Mouse (Mus musculus) stomach, embryonic 16.5 days (tissue): ENCODE data around the gene Slc16a5. TPM values are rescaled to one million over a fixed set of nuclear protein-coding genes. Genes with fewer than 3 reads are reported as not detected.

Experiments used
- ATAC-seq: fragments of 200-750 bp; cut with Nextera tagmentation; 2 replicates; pipeline ENCODE4 v1.8.0; 2017; ENCODE audit warnings: moderate number of reproducible peaks, moderate TSS enrichment; ENCODE audit not compliant: insufficient read depth, low FRiP score
- H3K27ac ChIP-seq: fragments of 300-500 bp; sonication (generic); 2 replicates; pipeline ENCODE4 v1.5.1; 2014; ENCODE audit warnings: low read length
- H3K27me3 ChIP-seq: fragments of 300-500 bp; sonication (generic); 2 replicates; pipeline ENCODE4 v1.6.1; 2014; ENCODE audit warnings: low read length, control low read depth, mixed read lengths; ENCODE audit not compliant: control insufficient read depth, insufficient read depth
- H3K36me3 ChIP-seq: fragments of 300-500 bp; sonication (generic); 2 replicates; pipeline ENCODE4 v1.6.1; 2014; ENCODE audit warnings: low read length; ENCODE audit not compliant: control insufficient read depth, insufficient read depth
- H3K4me1 ChIP-seq: fragments of 300-500 bp; sonication (generic); 2 replicates; pipeline ENCODE4 v1.6.1; 2014; ENCODE audit warnings: low read length, control low read depth, mixed read lengths; ENCODE audit not compliant: control insufficient read depth, insufficient read depth
- H3K4me2 ChIP-seq: fragments of 300-500 bp; sonication (generic); 2 replicates; pipeline ENCODE4 v1.6.1; 2014; ENCODE audit warnings: low read depth, low read length, mixed read lengths
- H3K4me3 ChIP-seq: fragments of 300-500 bp; sonication (generic); replicated peaks from 2 replicates; pipeline ENCODE4 v1.5.1; 2014; ENCODE audit warnings: mild to moderate bottlenecking, low read length
- H3K9ac ChIP-seq: fragments of 300-500 bp; sonication (generic); 2 replicates; pipeline ENCODE4 v1.6.1; 2014; ENCODE audit warnings: low read length
- H3K9me3 ChIP-seq: fragments of 300-500 bp; sonication (generic); replicated peaks from 2 replicates; pipeline ENCODE4 v1.6.1; 2016; ENCODE audit warnings: low read length, control low read depth; ENCODE audit not compliant: control insufficient read depth
- WGBS: fragments of 180-500 bp; shearing (Covaris S2); extraction: QIAGEN DNeasy Blood & Tissue Kit; methylation state at CpG from one replicate; pipeline ENCODE4 v1.1.7; 2014; 5-methylcytosine and 5-hydroxymethylcytosine counted together
- polyA plus RNA-seq: library from polyadenylated mRNA; unstranded; fragments of >200 nt; fragmentation: Nextera tagmentation; extraction: Ambion mirVana; gene quantifications from 2 replicates; pipeline ENCODE4 v1.2.1, GENCODE M21; 2015

Slc16a5 gene
- polyA plus RNA-seq, 1 experiment from 2014 or later = 3.7 TPM

DNA sequence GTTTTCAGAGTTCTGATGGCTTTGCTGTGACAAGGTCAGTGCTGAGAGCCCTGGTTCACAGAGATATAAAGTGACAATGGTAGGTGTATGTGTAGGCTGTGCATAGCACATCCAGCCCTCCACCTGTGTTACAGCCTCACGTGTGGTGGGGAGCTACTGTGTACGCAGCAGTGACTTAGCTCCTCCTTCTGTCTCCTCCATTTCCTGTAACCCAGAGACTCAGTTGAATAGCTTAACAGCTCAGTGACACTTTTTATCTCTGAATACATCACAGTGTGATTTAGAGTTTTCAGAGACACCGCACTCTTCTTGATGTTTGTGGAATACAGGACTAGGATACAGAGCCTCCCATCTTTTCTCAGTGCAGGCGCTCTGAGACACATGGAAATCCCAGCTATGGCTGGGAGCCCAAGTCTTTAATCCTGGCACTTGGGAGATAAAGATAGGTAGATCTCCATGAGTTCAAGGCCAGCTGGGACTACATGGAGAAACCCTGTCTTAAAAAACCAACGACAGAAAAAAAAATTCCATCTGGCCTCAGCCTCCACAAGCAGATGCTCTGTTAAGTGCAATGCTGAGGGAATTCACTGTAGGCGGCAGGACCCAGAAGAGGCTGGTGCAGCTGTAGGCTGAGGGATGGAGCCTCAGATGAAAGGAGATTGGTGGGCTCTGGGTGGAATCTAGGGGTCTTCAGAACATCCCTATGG, 19.4 kb downstream of the Slc16a5 start:
- no peak overlapping the region for H3K4me3 ChIP-seq
- no peak overlapping the region for H3K27ac ChIP-seq
- no peaks in the 10 kb centered on the region for H3K27me3 ChIP-seq
- H3K4me1 ChIP-seq = 0 out of 2 replicates have a peak, but pooled peaks cover 4% of the 10 kb centered on the region
- H3K4me2 ChIP-seq = no peak overlapping the region
- no peaks in the 10 kb centered on the region for H3K9me3 ChIP-seq
- ATAC-seq = no peak
- no peaks in the 10 kb centered on the region for H3K36me3 ChIP-seq
- 81% methylated on average over 6 of the region's 6 CpGs for WGBS
- H3K9ac ChIP-seq = no peak overlapping the region

DNA sequence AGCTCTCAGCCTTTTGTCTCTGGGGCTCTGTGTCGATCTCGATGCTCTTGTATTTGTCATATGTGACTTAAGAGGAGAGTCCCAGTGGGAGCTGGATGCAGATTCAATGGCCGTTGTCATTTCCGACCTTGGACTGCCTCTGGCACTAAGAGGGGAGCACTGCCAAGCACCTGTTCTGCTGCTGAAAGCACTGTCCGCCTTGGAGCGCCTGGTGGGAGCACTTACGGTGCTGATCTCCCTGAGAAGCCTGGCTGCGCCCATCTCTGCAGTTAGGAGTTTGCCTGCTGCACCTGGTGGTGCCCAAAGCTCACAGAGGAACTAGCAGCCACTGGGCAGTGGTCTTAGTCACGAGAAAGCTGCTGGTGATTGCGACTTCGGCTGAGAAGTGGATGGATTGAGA, 21.0 kb downstream of the Slc16a5 start:
- Histone ChIP-seq H3K27me3 (no peaks in the 10 kb centered on the region), H3K9ac (0 out of 2 replicates have a peak overlapping the region, but pooled peaks have one; percentile 16), H3K9me3 (no peaks in the 10 kb centered on the region), H3K4me1 (no peaks in the 10 kb centered on the region), H3K36me3 (no peaks in the 10 kb centered on the region), H3K27ac (no peak overlapping the region), H3K4me2 (no peak overlapping the region), H3K4me3 (no peak overlapping the region)
- no peak for ATAC-seq
- 75% methylated on average over 11 of the region's 11 CpGs for WGBS

DNA sequence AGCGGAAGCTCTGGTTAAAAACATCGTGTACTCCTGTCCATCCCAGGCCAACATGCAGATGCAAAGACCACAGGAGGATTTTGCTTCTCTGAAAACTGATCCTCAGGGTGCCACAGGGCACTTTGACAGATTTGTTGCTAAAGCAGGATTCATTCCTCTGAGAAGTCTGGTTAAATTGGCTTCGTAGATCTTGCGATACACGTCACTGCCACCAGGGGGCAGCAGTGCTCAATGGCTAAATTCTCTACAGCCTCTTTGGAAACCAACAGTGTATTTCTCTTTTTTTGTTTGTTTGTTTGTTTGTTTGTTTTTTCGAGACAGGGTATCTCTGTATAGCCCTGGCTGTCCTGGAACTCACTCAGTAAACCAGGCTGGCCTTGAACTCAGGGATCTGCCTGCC, 21.5 kb downstream of the Slc16a5 start:
- 19% methylated on average over 6 of the region's 6 CpGs for WGBS
- Histone ChIP-seq H3K36me3 (no peaks in the 10 kb centered on the region), H3K4me3 (no peak overlapping the region), H3K4me2 (no peak overlapping the region), H3K27me3 (no peaks in the 10 kb centered on the region), H3K27ac (no peak overlapping the region), H3K9me3 (no peaks in the 10 kb centered on the region), H3K9ac (0 out of 2 replicates have a peak overlapping the region, but pooled peaks have one; percentile 16), H3K4me1 (no peaks in the 10 kb centered on the region)
- no peak for ATAC-seq

DNA sequence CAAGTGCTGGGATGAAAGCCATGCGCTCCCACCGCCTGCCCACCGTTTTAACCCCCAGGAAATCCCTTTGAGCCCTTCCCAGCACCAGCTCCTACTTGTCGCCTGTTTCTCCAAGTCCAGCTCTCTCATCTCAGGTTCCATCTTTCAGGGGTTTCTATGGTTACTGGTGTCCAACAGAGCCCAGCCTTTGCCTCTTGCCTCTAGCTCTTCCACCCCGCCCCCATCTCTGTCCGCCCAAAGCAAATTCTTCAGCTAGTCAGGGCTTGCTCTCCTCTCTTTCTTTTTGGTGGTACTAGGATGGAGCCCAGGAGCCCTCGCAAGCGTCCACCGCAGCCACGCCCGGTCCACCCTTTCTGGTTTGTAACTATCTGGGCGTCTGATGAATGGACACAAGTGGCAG, 22.9 kb downstream of the Slc16a5 start:
- ATAC-seq = no peak
- H3K9ac ChIP-seq = no peak overlapping the region
- no peak overlapping the region for H3K4me3 ChIP-seq
- H3K4me2 ChIP-seq = no peak overlapping the region
- H3K27ac ChIP-seq = no peak overlapping the region; the same call in 1 of the 2 replicates
- 64% methylated on average over 12 of the region's 12 CpGs for WGBS
- no peaks in the 10 kb centered on the region for H3K27me3 ChIP-seq
- no peaks in the 10 kb centered on the region for H3K4me1 ChIP-seq
- no peaks in the 10 kb centered on the region for H3K36me3 ChIP-seq
- H3K9me3 ChIP-seq = no peaks in the 10 kb centered on the region

- 87% methylated on average over 19 of the region's 19 CpGs for WGBS
- Histone ChIP-seq H3K4me2 (no peak overlapping the region), H3K36me3 (no peaks in the 10 kb centered on the region), H3K27ac (no peak overlapping the region), H3K4me1 (peaks cover 18% of the 10 kb centered on the region), H3K9ac (no peak overlapping the region), H3K27me3 (no peaks in the 10 kb centered on the region), H3K4me3 (no peak overlapping the region), H3K9me3 (no peaks in the 10 kb centered on the region)
- no peak for ATAC-seq
These were observed 26.4 kb downstream of the Slc16a5 start for GRCm38 (mm10) chr11:115488551-115489104.

GRCm38 (mm10) chr11:115490441-115491355, 28.4 kb downstream of the Slc16a5 start:
- Histone ChIP-seq H3K27me3 (no peaks in the 10 kb centered on the region), H3K4me3 (peak overlapping the region; percentile 72), H3K9ac (peak overlapping the region; percentile 83), H3K4me2 (peak overlapping the region; percentile 90), H3K4me1 (peaks cover 18% of the 10 kb centered on the region), H3K9me3 (no peaks in the 10 kb centered on the region), H3K27ac (peak overlapping the region; percentile 83), H3K36me3 (no peaks in the 10 kb centered on the region)
- ATAC-seq = peak; percentile 38; the same call in 1 of the 2 replicates
- 26% methylated on average over 25 of the region's 25 CpGs for WGBS

GRCm38 (mm10) chr11:115491356-115492083, 29.2 kb downstream of the Slc16a5 start, which contains the start of gene Nt5c:
Gene Nt5c (minus strand): TSS chr11:115491862.
- under 1% methylated on average over 43 of the region's 43 CpGs for WGBS
- peak; percentile 91 for ATAC-seq

DNA sequence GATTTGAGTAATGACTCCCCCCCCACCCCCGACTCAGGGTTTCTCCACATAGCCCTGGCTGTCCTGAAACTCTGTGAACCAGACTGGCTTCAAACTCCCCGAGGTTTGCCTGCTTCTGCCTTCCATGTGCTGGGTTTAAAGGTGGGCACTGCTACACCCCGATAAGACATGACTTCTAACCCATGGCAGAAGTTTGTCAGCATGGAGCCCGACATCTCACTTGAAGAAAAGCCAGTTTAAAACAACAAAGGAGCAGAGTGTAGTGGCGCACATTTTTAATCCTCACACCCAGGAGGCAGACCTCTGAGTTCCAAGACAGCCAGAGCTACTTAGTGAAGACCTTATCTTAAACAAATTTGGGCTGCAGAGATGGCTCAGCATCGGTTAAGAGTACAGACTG, 30.1 kb downstream of the Slc16a5 start:
- peak overlapping the region; percentile 72 for H3K4me3 ChIP-seq
- ATAC-seq = no peak
- H3K9me3 ChIP-seq = no peaks in the 10 kb centered on the region
- H3K27me3 ChIP-seq = no peaks in the 10 kb centered on the region
- H3K27ac ChIP-seq = no peak overlapping the region
- H3K36me3 ChIP-seq = peaks cover 4% of the 10 kb centered on the region; the same call in 1 of the 2 replicates
- peaks cover 18% of the 10 kb centered on the region for H3K4me1 ChIP-seq
- H3K9ac ChIP-seq = peak overlapping the region; percentile 83
- peak overlapping the region; percentile 90 for H3K4me2 ChIP-seq
- WGBS = 31% methylated on average over 6 of the region's 6 CpGs

More at GRCm38 (mm10) chr11:115491356-115492083, 29.2 kb downstream of the Slc16a5 start, which contains the start of gene Nt5c:
- no peaks in the 10 kb centered on the region for H3K9me3 ChIP-seq
- peak within 1 kb of the TSS; percentile 72 for H3K4me3 ChIP-seq
- H3K27me3 ChIP-seq = no peaks in the 10 kb centered on the region
- H3K9ac ChIP-seq = peak within 1 kb of the TSS; percentile 83
- peaks cover 18% of the 10 kb centered on the region for H3K4me1 ChIP-seq
- no peaks in the 10 kb centered on the region for H3K36me3 ChIP-seq
- H3K27ac ChIP-seq = peak within 1 kb of the TSS; percentile 83
- H3K4me2 ChIP-seq = peak within 1 kb of the TSS; percentile 90
